Mouse (Mus musculus): ENCODE data around the gene Aph1a. TPM values are rescaled to one million over a fixed set of nuclear protein-coding genes. Genes with fewer than 3 reads are reported as not detected.
A peak's percentile ranks its signal among the peaks of the same experiment; 100 is the strongest.

Gene Aph1a
- polyA plus RNA-seq, 1 experiment from 2014 or later: 34.6 TPM

DNA sequence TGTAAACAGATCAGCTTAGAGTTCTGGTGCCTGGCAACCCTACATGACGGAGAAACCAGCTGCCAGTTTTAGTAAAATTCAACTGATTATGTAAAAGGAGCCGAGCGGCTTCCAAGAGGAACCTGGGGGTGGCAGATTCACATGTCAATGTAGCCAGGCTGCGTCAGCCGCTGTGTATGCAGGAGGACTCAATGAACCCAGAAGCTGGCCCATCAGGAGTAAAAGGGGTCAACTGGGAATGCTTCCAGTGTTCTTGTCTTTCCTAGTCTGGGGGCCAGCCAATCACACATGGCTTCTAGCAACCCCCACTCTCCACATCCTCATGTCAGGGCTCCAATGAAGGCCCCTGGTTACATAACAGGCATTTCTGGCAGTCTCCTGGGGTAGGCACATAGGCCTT, 28.7 kb upstream of the Aph1a start:
- no peaks in the 10 kb centered on the region; the same call in 1 of the 2 replicates for H3K4me1 ChIP-seq
- no peaks in the 10 kb centered on the region for H3K9me3 ChIP-seq (replicated peaks)
- H3K27me3 ChIP-seq: no peaks in the 10 kb centered on the region
- no peak overlapping the region for H3K4me2 ChIP-seq (replicated peaks)
- H3K4me3 ChIP-seq (replicated peaks): no peak overlapping the region
- H3K36me3 ChIP-seq: peaks cover 36% of the 10 kb centered on the region
- H3K27ac ChIP-seq (replicated peaks): no peak overlapping the region
- no peak overlapping the region for H3K9ac ChIP-seq
- 92% methylated on average over 5 of the region's 5 CpGs for WGBS
- ATAC-seq (ENCODE audit: insufficient number of reproducible peaks, low FRiP score, low TSS enrichment, low read depth): no peak

DNA sequence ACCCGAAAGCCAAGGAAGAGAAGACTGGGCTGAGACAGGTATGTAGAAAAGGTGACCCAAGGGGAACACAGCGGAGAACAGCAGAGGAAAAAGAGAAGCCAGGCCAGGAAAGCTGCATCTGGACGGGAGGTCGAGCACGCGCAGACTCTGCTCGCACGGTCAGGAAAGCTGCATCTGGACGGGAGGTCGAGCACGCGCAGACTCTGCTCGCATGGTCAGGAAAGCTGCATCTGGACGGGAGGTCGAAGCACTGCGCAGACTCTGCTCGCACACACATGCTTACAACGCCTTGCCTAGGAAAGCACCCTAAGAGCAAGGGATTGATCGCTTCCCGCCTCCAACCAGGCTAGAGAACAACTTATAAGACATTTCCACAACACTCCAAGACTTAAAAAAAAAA, 28.2 kb upstream of the Aph1a start:
- H3K4me1 ChIP-seq: peaks cover 5% of the 10 kb centered on the region; the same call in 1 of the 2 replicates
- H3K4me3 ChIP-seq (replicated peaks): no peak overlapping the region
- no peaks in the 10 kb centered on the region for H3K27me3 ChIP-seq
- no peak overlapping the region for H3K9ac ChIP-seq
- 90% methylated on average over 20 of the region's 20 CpGs for WGBS
- H3K36me3 ChIP-seq: peaks cover 36% of the 10 kb centered on the region
- no peak for ATAC-seq (ENCODE audit: insufficient number of reproducible peaks, low FRiP score, low TSS enrichment, low read depth)
- H3K27ac ChIP-seq (replicated peaks): no peak overlapping the region
- no peak overlapping the region for H3K4me2 ChIP-seq (replicated peaks)
- H3K9me3 ChIP-seq (replicated peaks): no peaks in the 10 kb centered on the region

DNA sequence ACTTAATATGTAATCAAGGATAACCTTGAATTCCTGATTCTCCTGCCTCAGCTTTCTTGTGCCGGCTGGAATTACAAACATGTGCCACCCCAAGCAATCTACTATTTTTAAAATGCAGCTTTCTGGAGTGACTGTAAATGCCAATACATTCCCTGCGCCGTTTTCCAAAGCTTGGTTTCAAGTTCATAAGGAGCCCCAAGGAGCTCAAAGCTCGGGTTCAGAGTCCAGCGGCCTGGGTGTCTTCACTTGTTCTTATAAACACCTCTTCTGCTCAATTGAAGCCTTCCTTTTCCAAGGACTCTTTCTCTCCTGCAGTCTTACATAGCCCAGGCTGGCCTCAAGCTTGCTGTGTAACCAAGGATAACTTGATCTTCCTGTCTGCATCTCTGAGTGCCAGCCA, 27.7 kb upstream of the Aph1a start:
- Histone ChIP-seq H3K4me3 (replicated peaks) (no peak overlapping the region), H3K9ac (no peak overlapping the region), H3K4me1 (peaks cover 8% of the 10 kb centered on the region; the same call in 1 of the 2 replicates), H3K4me2 (replicated peaks) (no peak overlapping the region), H3K27me3 (no peaks in the 10 kb centered on the region), H3K9me3 (replicated peaks) (no peaks in the 10 kb centered on the region), H3K36me3 (peaks cover 36% of the 10 kb centered on the region), H3K27ac (replicated peaks) (no peak overlapping the region)
- WGBS: 85% methylated on average over 5 of the region's 5 CpGs
- ATAC-seq (ENCODE audit: insufficient number of reproducible peaks, low FRiP score, low TSS enrichment, low read depth): no peak

DNA sequence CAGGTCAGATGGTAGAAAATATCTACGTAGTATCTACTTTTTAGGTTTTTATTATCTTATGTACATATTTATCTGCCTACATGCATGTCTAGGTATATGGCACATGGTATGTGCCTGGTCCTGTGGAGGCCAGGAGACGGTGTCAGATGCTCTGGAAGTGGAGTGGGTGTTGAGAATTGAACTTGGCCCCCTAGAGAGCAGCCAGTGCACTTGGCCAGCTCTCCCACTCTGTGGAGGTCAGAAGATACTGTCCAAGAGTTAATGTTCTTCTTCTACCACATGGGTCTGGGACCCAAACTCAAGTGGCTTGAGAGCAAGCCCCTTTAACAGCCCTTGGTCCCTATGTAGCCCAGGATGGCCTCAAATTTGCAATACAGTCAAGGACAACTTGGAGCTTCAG, 26.4 kb upstream of the Aph1a start:
- Histone ChIP-seq H3K4me2 (replicated peaks) (no peak overlapping the region), H3K9ac (no peak overlapping the region), H3K27ac (replicated peaks) (no peak overlapping the region), H3K9me3 (replicated peaks) (no peaks in the 10 kb centered on the region), H3K4me1 (peaks cover 13% of the 10 kb centered on the region), H3K4me3 (replicated peaks) (no peak overlapping the region), H3K27me3 (no peaks in the 10 kb centered on the region), H3K36me3 (peaks cover 36% of the 10 kb centered on the region)
- WGBS: 90% methylated on average over 2 of the region's 2 CpGs
- ATAC-seq (ENCODE audit: insufficient number of reproducible peaks, low FRiP score, low TSS enrichment, low read depth): no peak

DNA sequence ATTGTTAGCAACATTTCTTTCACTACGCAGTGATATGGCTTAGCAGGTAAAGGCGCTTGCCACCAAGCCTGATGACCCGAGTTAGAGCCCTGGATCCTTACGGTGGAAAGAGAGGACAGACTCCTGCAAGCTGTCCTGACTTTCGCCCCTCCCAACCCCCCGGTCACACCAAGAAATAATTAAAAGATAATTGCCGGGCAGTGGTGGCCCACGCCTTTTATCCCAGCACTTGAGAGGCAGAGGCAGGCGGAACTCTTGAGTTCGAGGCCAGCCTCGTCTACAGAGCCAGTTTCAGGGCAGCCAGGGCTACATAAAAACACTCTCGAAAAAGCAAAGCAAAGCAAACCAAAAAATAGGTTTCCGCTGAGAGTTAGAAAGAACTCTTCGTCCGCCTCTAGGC, 22.8 kb upstream of the Aph1a start:
- Histone ChIP-seq H3K4me2 (replicated peaks) (peak overlapping the region; percentile 60), H3K4me3 (replicated peaks) (peak overlapping the region; percentile 68), H3K27me3 (no peaks in the 10 kb centered on the region), H3K9me3 (replicated peaks) (no peaks in the 10 kb centered on the region), H3K4me1 (peaks cover 14% of the 10 kb centered on the region), H3K36me3 (peaks cover 15% of the 10 kb centered on the region), H3K27ac (replicated peaks) (peak overlapping the region; percentile 92), H3K9ac (peak overlapping the region; percentile 72)
- 5% methylated on average over 15 of the region's 15 CpGs for WGBS
- ATAC-seq (ENCODE audit: insufficient number of reproducible peaks, low FRiP score, low TSS enrichment, low read depth): peak; percentile 9; the same call in 1 of the 2 replicates

- whole genome bisulfite sequencing: 0% methylated on average over 33 of the region's 33 CpGs
- H3K4me2 ChIP-seq (replicated peaks): peak within 1 kb of the TSS; percentile 60
- H3K9ac ChIP-seq: peak within 1 kb of the TSS; percentile 72
- H3K4me3 ChIP-seq (replicated peaks): peak within 1 kb of the TSS; percentile 68
- no peaks in the 10 kb centered on the region for H3K9me3 ChIP-seq (replicated peaks)
- H3K27me3 ChIP-seq: no peaks in the 10 kb centered on the region
- peak within 1 kb of the TSS; percentile 92 for H3K27ac ChIP-seq (replicated peaks)
- peak; percentile 88 for ATAC-seq (ENCODE audit: insufficient number of reproducible peaks, low FRiP score, low TSS enrichment, low read depth)
- peaks cover 14% of the 10 kb centered on the region for H3K4me1 ChIP-seq
- H3K36me3 ChIP-seq: peaks cover 15% of the 10 kb centered on the region
Observed at GRCm38 (mm10) chr3:95871392-95871867, 22.3 kb upstream of the Aph1a start, which contains the start of gene Mrps21. TSS of gene Mrps21 (minus strand) at chr3:95871519.

DNA sequence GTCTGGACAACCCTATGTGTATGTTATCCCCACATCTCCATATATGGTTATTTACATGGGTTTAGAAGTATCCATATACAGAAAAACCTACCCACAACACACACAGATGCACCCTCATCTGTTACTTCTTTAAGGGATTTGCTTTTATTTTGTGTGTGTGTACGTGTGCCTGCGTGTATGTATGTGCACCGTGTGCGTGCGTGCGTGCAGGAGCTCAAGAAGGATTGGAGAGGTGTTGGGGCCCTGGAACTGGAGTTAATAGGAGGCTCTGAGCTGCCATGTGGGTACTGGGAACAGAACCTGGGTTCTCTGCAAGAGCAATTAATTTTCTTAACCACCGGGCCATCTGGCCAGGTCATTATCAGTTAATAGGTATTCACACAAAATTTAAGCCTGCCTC, 21.7 kb upstream of the Aph1a start:
- H3K4me1 ChIP-seq: peaks cover 14% of the 10 kb centered on the region
- WGBS: 69% methylated on average over 7 of the region's 7 CpGs
- H3K9ac ChIP-seq: peak overlapping the region; percentile 26
- H3K36me3 ChIP-seq: peaks cover 12% of the 10 kb centered on the region
- ATAC-seq (ENCODE audit: insufficient number of reproducible peaks, low FRiP score, low TSS enrichment, low read depth): no peak
- no peak overlapping the region for H3K27ac ChIP-seq (replicated peaks)
- no peaks in the 10 kb centered on the region for H3K9me3 ChIP-seq (replicated peaks)
- no peaks in the 10 kb centered on the region for H3K27me3 ChIP-seq
- peak overlapping the region; percentile 68 for H3K4me3 ChIP-seq (replicated peaks)
- H3K4me2 ChIP-seq (replicated peaks): peak overlapping the region; percentile 60

DNA sequence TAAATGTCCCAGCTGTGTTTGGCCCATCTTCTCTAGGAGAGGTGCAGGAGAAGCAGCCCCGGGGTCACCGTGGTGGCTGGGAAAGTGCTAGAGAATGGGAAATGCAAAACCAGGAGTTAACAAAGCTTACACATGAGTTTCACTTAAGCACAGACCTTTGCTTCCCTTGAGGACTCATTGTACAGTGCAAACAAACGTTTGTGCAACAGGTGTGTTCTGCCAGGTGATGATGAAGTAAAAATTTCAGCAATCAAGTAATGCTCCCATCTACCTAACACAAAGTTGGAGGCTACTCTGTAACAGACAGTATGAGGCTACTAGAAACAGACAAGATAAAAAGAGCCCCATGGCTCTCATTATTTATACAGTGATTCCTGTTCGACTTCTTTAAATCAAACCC, 14.7 kb upstream of the Aph1a start:
- Histone ChIP-seq H3K36me3 (no peaks in the 10 kb centered on the region), H3K27ac (replicated peaks) (no peak overlapping the region), H3K9ac (no peak overlapping the region), H3K4me2 (replicated peaks) (no peak overlapping the region), H3K4me1 (peaks cover 17% of the 10 kb centered on the region), H3K27me3 (no peaks in the 10 kb centered on the region), H3K4me3 (replicated peaks) (no peak overlapping the region), H3K9me3 (replicated peaks) (no peaks in the 10 kb centered on the region)
- ATAC-seq (ENCODE audit: insufficient number of reproducible peaks, low FRiP score, low TSS enrichment, low read depth): no peak
- WGBS: 84% methylated on average over 4 of the region's 4 CpGs

DNA sequence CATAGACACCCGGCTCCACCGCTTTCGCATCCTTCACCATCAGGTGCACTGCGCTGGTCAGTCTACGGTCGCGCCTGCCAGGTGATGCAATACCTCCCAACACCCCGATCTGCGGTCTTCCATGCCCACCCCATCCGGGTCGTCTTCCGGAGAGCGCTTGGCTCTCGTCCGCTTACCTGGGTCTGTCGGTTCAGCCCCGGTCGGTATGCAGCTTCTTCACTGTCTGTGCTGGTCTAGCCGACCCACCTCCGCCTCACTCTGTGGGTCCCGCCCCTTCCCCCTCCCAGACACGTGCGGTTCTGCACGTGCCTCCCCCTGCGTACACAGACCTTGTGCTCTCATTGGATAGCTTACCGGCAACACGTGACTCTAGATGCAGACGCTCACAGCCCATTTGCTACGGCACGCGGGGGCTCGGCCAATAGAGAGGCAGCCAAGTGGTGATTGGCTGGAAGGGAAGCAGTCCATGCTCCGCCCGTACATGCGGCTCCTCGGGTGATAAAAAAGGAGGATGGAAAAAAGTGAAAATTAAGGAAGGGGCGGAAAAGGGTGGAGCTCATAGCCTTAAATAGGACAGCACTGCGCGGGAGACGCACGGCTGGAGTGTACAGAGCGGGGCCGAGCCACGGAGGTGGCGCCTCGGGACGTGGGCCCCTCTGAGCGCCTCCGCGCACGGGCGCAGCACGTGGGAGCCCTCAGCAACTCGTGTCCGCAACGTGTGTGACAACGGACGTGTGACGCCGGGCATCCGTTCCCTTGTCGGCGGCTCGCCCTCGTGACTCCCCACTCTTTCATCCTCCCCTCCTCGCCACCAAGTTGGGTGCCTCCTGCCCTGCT, 11.6 kb upstream of the Aph1a start, which contains the start of gene Ciart:
Ciart (minus strand) TSS at position 273 of the 837 bp plus-strand sequence.
- no peaks in the 10 kb centered on the region for H3K9me3 ChIP-seq (replicated peaks)

DNA sequence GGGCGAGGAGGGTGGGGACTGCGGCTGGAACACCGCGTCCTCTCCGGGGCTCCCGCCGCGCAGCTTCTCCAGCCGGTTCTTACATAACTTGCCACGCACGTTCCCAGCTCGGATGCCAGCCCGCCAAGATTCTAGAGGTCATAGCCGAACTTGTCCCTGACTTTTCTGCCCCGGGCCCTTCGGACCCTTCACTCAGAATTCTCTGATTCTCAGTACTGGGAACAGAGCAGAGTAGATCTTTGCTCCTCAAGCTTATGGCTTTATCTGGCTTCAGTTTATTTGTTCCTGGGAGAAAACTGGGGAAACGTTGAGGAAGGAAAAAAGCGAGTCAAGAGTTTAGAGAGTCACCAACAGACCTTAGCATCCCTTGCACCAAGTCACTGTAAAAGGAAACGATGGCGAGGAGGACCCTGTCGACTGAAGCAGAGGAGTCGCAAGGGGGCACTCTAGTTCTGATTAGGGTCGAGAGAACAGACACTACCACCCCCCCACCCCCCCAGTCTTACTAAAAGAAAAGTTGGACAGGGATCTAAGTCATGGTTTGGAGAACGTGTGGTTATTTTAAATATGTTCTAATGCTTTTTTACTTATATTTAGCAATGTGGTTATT, 10.8 kb upstream of the Aph1a start:
- H3K4me2 ChIP-seq (replicated peaks): peak overlapping the region; percentile 100
- WGBS: 1% methylated on average over 24 of the region's 24 CpGs
- H3K9me3 ChIP-seq (replicated peaks): no peaks in the 10 kb centered on the region
- no peak for ATAC-seq (ENCODE audit: insufficient number of reproducible peaks, low FRiP score, low TSS enrichment, low read depth)
- H3K27me3 ChIP-seq: no peaks in the 10 kb centered on the region
- no peak overlapping the region for H3K9ac ChIP-seq
- H3K36me3 ChIP-seq: 0 out of 2 replicates have a peak, but pooled peaks cover 3% of the 10 kb centered on the region
- H3K27ac ChIP-seq (replicated peaks): 0 out of 2 replicates have a peak overlapping the region, but pooled peaks have one; percentile 48
- peaks cover 17% of the 10 kb centered on the region for H3K4me1 ChIP-seq
- H3K4me3 ChIP-seq (replicated peaks): peak overlapping the region; percentile 47

More for the DNA sequence above, 11.6 kb upstream of the Aph1a start, which contains the start of gene Ciart:
- Histone ChIP-seq H3K4me3 (replicated peaks) (peak within 1 kb of the TSS; percentile 47), H3K4me2 (replicated peaks) (peak within 1 kb of the TSS; percentile 100), H3K27me3 (no peaks in the 10 kb centered on the region), H3K4me1 (peaks cover 17% of the 10 kb centered on the region), H3K9ac (0 out of 2 replicates have a peak within 1 kb of the TSS, but pooled peaks have one; percentile 10), H3K27ac (replicated peaks) (0 out of 2 replicates have a peak within 1 kb of the TSS, but pooled peaks have one; percentile 48), H3K36me3 (no peaks in the 10 kb centered on the region)
- peak; percentile 99 for ATAC-seq (ENCODE audit: insufficient number of reproducible peaks, low FRiP score, low TSS enrichment, low read depth)
- under 1% methylated on average over 66 of the region's 66 CpGs for WGBS

GRCm38 (mm10) chr3:95884400-95884799, 9.4 kb upstream of the Aph1a start:
- no peaks in the 10 kb centered on the region for H3K27me3 ChIP-seq
- H3K4me3 ChIP-seq (replicated peaks): no peak overlapping the region
- no peaks in the 10 kb centered on the region for H3K9me3 ChIP-seq (replicated peaks)
- peaks cover 17% of the 10 kb centered on the region for H3K4me1 ChIP-seq
- H3K27ac ChIP-seq (replicated peaks): no peak overlapping the region
- 0 out of 2 replicates have a peak, but pooled peaks cover 3% of the 10 kb centered on the region for H3K36me3 ChIP-seq
- no peak overlapping the region for H3K9ac ChIP-seq
- ATAC-seq (ENCODE audit: insufficient number of reproducible peaks, low FRiP score, low TSS enrichment, low read depth): no peak
- 64% methylated on average over 5 of the region's 5 CpGs for WGBS
- no peak overlapping the region for H3K4me2 ChIP-seq (replicated peaks)
